Mouse (Mus musculus) splenic B cell, adult 2 months (primary cell): Measurements from ENCODE around the gene Chd4.
A peak's percentile ranks its signal among the peaks of the same experiment; 100 is the strongest.
"Not testable (repeated sequence)": the region's sequence is repeated elsewhere in the genome, so short reads cannot be mapped to it uniquely, and the experiment has no call there.

Experiments used
- DNase-seq: peaks from one replicate; pipeline ENCODE4 v3.0.0-alpha.2; 2011; ENCODE audit warnings: low read depth, low spot score
- H3K27me3 ChIP-seq: 2 replicates; pipeline ENCODE4 v1.6.1; 2012; ENCODE audit warnings: mild to moderate bottlenecking, low read length, moderate library complexity, mixed read lengths; ENCODE audit not compliant: control insufficient read depth, poor library complexity, insufficient read depth, severe bottlenecking
- H3K36me3 ChIP-seq: 2 replicates; pipeline ENCODE4 v1.6.1; 2012; ENCODE audit warnings: mild to moderate bottlenecking, low read length, moderate library complexity, mixed read lengths; ENCODE audit not compliant: control insufficient read depth, poor library complexity, insufficient read depth, severe bottlenecking

Chd4 gene

DNA sequence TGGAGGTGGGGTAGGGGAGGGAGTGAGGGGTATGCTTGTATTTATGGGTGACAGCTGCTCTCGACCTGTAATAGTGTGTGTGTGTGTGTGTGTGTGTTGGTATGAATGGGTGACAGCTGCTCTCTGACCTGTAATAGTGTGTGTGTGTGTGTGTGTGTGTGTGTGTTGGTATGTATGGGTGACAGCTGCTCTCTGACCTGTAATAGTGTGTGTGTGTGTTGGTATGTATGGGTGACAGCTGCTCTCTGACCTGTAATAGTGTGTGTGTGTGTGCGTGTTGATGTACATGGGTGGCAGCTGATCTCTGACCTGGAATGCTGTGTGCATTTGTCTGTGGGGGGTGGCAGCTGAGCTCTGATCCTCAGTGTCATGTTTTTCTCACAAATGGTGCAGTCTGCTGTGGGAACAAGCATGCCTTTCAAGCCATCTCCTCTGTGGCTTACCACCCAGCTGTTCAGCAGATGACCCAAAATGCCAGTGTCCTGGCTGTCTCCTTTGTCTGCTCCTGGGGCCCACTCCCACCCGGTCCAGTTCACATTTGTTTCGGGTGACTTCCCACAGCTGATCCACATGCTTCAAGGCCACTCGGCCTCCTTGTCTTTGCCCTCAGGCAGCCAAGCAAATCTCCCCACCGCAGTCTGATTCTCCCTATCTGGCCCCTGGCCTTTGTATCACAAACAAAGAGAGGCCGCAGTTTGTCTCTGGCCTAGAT is 61.3 kb downstream of the Chd4 start:
- Histone ChIP-seq H3K36me3 (peaks cover 3% of the 10 kb centered on the region), H3K27me3 (no peaks in the 10 kb centered on the region)
- no peak for DNase-seq

DNA sequence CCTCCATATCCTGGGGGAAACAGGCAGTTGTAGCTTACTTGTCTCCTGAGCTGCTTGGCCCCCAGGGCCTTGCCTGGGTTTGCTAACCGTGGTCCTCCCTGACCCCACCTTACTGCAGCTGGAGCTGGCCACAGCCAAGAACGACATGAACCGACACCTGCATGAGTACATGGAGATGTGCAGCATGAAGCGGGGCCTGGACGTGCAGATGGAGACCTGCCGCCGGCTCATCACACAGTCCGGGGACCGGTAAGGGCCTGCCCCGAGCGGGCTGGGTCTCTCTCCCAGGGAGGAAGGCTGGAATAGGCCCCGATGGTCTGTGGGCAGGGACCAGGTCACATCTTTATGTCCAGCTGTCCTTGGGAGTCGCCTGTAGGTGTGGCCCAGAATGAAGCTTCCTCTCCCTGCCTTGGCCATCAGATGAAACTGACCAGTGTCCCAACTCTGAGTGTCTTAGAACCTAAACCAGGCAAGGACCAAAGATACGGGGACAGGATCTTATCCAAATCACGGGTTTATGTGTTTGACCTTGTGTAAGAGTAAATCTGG is 63.2 kb downstream of the Chd4 start:
- Histone ChIP-seq H3K36me3 (peaks cover 3% of the 10 kb centered on the region), H3K27me3 (no peaks in the 10 kb centered on the region)
- no peak for DNase-seq

DNA sequence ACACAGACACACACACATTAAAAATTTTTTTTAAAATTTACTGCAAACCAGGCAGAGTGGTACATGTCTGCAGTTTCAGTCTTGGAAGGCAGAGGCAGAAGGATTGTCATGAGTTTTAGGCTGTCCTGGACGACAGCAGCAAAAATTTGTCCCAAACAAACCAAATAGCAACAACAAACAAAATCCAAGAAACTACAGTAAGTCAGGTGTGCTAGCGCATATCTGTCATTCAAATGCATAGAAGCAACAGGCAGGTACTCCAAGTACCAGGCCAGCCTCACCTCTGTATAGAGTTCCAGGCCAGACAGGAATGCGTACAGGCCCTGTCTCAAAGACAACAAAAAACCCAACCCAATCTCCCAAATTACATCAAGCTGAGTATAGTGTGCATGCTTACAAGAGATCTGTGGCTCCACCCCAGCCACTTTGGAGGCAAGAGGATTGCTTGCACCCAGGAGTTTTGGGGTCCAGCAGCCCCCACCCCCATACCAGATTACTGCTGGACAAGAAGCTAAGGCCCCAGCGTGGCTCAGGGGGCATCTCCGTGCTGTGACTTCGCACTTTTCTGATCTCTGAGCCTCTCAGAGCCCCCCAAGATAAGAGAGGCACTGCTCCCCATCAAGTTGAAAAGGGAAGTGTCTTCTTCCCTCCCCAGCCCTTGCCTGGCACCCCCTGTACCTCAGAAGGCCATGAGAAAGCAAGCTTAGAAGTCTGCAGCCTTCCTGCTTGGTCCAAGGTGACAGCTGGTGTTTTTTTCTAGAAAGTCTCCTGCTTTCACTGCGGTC is 64.2 kb downstream of the Chd4 start:
- H3K27me3 ChIP-seq = no peaks in the 10 kb centered on the region
- H3K36me3 ChIP-seq = peaks cover 3% of the 10 kb centered on the region
- no peak for DNase-seq

DNA sequence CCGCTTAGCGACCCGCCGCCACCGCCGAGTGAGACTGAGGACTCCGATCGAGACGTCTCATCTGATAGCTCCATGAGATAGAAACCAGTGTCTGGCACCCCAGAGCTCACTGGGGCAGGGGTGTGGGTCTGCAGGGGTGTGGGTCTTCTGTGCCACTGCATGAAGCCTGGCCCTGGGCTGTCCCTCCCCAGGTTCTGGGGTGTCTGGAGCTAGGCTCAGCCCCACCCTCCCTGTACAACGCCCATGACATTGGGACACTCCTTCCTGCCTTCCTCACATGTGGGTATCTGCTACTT is 64.7 kb downstream of the Chd4 start:
- H3K36me3 ChIP-seq = no peaks in the 10 kb centered on the region; the same call in 1 of the 2 replicates
- DNase-seq = no peak
- H3K27me3 ChIP-seq = no peaks in the 10 kb centered on the region

DNA sequence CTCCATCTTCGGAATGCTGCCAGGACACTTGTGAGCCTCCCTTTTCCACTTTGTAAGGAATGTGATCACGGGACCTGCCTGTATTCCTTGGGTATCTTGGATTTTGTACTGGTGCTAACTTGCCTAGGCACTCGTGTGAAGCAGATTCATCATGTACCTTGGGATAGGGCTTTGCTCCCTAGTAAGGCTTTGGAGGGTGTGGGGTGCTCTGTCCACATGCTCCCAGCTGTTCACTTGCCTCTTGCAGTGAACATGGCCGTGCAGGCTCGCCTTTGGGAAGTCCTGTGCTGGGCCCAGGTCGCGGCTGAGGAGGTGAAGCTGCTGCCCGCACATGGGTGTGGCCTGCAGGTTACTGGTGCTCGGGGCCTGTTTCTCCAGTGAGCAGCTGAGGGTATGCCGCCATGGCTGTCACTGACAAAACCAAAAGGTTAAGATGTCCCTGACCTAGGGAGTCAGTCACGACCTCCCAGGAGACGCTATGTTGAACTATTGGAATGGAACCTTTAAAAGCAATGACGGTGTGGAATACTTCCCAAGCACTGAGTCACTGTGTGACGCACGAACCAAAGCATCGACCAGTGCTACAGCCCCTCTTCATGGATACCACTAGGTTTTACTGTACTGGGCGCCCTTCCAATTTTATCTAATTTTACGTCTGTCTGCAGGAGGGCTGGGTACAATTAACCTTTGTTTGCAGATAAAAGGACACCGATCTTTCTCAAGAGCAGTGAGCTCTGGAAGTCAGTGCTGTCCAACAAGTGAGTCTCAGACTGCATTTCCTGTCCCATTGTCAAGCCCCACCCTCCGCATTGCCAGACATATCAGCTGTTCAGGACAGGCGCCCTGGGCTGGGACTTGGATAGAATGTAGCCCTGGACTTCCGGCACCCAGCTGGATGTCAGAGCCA is 65.3 kb downstream of the Chd4 start:
- no peaks in the 10 kb centered on the region for H3K27me3 ChIP-seq
- H3K36me3 ChIP-seq = no peaks in the 10 kb centered on the region; the same call in 1 of the 2 replicates
- no peak for DNase-seq

DNA sequence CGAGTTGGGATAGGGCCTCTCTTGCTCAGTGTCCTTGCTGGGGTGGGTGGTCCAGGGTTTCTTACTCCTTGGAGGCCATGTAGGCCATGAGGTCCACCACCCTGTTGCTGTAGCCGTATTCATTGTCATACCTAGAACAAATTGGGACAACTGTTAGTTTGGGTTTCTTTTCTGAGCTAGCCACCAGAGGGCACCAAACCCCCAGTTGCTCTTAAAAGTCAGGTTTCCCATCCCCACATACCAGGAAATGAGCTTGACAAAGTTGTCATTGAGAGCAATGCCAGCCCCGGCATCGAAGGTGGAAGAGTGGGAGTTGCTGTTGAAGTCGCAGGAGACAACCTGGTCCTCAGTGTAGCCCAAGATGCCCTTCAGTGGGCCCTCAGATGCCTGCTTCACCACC is 66.2 kb downstream of the Chd4 start:
- not testable (repeated sequence) for H3K36me3 ChIP-seq, H3K27me3 ChIP-seq
- DNase-seq = peak; percentile 87

DNA sequence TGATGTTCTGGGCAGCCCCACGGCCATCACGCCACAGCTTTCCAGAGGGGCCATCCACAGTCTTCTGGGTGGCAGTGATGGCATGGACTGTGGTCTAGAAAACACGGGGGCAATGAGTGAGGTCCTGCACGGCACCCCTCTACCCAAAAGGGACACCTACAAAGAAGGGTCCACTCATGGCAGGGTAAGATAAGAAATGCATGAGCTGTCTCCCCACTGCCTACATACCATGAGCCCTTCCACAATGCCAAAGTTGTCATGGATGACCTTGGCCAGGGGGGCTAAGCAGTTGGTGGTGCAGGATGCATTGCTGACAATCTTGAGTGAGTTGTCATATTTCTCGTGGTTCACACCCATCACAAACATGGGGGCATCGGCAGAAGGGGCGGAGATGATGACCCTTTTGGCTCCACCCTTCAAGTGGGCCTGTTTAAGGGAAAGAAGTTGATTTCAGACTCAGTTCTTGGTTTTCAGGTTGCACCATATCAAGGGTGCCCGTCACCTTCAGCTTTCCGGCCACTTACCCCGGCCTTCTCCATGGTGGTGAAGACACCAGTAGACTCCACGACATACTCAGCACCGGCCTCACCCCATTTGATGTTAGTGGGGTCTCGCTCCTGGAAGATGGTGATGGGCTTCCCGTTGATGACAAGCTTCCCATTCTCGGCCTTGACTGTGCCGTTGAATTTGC is 67.0 kb downstream of the Chd4 start:
- not testable (repeated sequence) for H3K27me3 ChIP-seq, H3K36me3 ChIP-seq, DNase-seq

DNA sequence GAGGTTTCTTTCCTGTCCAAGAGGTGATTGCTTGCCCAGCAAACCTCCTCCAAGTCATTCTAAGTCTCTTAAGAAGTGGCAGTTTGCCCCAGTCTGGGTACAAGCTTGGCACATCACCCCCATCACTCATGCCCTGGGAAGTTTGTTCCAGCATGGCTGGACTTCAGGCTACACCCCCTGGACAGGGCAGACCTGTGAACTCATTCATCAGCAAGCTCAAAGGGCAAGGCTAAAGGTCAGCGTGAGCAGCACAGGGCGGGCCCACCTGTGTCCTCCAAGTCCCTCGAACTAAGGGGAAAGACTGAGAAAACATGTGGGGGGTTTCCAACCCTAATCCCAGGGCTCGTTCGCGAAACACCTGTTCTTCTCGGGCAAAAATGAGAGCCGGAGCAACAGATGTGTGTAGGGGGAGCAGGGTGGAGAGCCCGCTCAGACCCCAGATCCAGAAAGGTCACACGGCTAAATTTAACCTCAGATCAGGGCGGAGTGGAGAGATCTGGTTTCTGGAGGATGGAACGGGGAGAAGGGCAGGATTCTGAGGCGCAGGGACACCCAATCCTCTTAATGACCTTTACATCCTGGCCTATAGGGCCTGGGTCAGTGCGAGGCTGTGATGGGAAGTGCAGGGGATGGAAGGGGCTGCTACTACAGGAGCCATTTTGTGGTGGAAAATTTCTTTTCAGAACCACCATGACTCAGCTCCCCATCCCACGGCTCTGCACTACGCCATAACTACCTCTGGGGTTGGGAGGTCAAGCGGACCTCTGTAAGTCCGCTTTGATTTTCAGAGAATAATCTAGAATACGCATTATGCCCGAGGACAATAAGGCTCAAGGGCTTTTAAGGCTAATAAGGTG is 68.2 kb downstream of the Chd4 start:
- no peaks in the 10 kb centered on the region; the same call in 1 of the 2 replicates for H3K36me3 ChIP-seq
- DNase-seq = no peak
- no peaks in the 10 kb centered on the region for H3K27me3 ChIP-seq

DNA sequence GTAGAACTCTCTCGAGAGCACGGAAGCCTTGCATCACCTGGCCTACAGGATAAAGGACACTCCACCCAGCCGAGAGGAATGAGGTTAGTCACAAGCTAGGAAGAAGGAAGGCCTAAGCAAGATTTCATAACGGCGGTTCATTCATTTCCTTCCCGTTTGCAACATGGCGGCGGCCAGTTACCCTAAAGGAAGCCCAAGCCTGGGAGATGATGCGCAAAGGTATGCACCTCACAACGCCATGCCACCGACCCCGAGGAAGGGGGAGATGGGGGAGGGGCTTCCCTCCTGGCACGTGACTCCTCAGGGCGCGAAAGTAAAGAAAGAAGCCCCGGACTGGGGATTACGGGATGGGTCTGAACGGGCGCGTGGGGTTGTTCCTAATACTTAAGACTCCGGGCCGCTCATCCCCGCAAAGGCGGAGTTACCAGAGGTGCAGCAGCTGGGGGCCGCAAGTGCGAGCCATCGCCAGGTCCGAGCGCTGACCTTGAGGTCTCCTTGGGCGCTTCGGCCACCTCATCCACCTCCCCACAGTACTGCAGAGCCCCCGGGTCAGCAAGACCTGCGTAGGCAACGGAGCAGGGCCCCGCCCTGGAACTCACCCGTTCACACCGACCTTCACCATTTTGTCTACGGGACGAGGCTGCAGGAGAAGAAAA is 69.0 kb downstream of the Chd4 start:
- DNase-seq = peak; percentile 67
- H3K27me3 ChIP-seq = no peaks in the 10 kb centered on the region
- no peaks in the 10 kb centered on the region; the same call in 1 of the 2 replicates for H3K36me3 ChIP-seq

DNA sequence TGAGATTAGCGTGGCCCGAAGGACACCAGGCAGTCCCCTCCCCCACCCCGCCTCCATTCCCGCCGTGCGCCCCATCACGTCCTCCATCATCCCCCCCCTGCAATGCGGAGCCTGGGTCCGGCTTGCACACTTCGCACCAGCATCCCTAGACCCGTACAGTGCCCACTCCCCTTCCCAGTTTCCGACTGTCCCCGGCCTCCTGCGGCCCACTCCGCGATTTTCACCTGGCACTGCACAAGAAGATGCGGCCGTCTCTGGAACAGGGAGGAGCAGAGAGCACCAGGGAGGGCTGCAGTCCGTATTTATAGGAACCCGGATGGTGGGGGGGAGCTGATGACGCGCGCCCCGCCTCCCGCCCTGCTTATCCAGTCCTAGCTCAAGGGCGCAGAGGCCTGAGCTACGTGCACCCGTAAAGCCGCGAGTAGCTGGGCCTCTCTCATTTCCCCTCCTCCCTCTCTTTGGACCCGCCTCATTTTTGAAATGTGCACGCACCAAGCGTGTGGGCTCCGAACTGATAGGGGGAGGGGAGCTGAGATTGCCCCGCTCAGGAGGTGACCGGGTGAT is 69.6 kb downstream of the Chd4 start:
- Histone ChIP-seq H3K27me3 (no peaks in the 10 kb centered on the region), H3K36me3 (peaks cover 2% of the 10 kb centered on the region; the same call in 1 of the 2 replicates)
- DNase-seq = peak; percentile 97

DNA sequence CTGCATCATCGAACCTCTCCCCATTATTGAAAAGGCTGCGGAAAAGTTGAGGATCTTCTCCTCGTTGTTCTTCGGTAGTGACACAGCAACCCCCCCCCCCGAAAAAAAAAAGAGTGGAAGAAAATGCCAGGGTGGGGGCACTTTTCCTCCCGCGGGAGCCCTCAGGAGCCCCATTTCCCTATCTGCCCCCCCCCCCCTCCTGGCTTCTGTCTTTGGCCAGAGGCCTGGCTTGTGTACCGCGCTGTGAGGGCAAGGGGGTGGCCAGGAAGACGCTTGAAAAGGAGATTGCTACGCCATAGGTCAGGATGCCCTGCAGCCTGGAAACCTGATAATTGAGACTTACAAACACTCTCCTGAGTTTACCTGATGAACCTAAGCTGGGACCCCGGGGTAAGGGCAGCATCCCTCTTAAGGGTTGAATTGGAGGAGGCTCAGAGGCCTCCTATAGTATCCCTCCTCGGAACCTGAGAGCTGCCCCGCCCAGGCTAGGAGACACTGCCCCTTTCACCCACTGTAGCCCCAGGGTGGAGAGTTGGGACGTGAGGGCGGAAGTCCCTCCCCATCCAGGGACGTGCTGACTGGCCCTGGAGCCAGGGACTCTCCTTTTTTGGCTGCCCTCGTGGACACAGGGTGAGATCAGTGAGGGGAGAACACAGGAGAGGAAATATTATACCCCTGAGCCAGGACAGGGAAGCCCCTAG is 70.4 kb downstream of the Chd4 start, which contains the start of gene Gapdh:
TSS of gene Gapdh (minus strand) at position 417 of the 701 bp plus-strand sequence.
- no peaks in the 10 kb centered on the region for H3K27me3 ChIP-seq
- 0 out of 2 replicates have a peak, but pooled peaks cover 2% of the 10 kb centered on the region for H3K36me3 ChIP-seq
- peak; percentile 20 for DNase-seq

DNA sequence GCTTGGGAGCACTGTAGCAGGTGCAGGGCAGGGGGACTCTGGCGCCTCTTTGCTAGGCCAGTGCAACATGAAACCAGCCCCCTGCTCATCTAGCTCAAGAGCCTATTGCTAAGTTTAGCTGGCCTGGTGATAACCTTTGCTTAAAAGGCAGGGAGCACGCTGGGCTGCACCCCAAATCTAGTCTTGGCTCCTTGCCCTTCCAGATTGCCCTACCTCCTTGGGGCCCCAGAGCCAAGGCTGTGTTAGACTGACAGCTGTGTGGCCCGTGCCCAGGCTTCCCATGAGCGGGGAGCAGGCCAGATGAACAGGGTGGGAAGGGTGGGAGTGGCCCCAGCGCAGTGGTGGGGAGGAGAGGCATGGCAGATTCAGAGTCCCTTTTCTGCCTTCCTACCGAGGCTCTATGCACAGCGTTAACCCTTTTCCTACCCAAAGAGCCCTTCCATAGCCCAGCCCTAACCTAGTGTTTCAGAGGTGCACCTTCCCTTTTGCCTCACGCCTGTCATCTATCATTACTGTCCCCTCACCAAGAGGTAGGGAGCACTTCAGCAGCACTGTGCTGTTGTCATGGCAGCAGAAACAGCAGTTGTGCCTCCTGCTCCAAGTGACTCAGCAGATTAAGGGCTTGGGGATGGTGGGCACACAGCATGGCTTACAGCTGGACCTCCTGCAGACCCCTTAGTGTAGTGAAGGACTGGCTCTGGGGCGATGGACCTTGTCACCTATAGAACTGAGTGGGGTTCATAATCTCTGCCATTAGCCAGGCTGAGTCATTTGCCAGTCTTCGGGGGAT is 71.3 kb downstream of the Chd4 start:
- Histone ChIP-seq H3K36me3 (0 out of 2 replicates have a peak, but pooled peaks cover 2% of the 10 kb centered on the region), H3K27me3 (no peaks in the 10 kb centered on the region)
- no peak for DNase-seq
